Mouse (Mus musculus): Measurements from ENCODE around the gene Thop1. TPM values are rescaled to one million over a fixed set of nuclear protein-coding genes. Genes with fewer than 3 reads are reported as not detected.

Gene Thop1
- polyA plus RNA-seq, 1 experiment from 2014 or later: 71.3 TPM

DNA sequence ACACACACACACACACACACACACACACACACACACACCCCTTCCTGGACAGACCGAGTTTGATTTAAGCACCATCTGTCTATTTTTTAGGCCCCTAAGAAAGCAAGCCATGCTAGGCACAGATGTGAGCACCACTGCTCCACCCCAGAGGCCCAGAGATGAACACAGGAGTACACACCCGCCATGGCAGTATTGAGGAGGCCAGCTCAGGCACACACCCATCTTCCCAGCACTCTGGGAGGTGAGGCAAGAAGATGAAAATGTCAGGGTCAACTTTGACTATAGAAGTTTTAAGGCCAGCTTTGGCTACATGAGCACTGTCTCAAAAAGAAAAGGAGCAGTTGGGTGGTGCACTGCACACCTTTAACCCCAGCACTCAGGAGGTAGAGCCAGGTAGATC, 53.1 kb downstream of the Thop1 start:
- Histone ChIP-seq H3K9ac (no peak overlapping the region), H3K4me3 (no peak overlapping the region), H3K27ac (no peak overlapping the region), H3K4me2 (replicated peaks) (no peak overlapping the region), H3K27me3 (no peaks in the 10 kb centered on the region), H3K9me3 (no peaks in the 10 kb centered on the region), H3K36me3 (peaks cover 67% of the 10 kb centered on the region), H3K4me1 (no peaks in the 10 kb centered on the region)
- WGBS: 80% methylated on average over 2 of the region's 2 CpGs
- ATAC-seq (ENCODE audit: insufficient number of reproducible peaks, insufficient read depth, low FRiP score, low TSS enrichment): no peak

DNA sequence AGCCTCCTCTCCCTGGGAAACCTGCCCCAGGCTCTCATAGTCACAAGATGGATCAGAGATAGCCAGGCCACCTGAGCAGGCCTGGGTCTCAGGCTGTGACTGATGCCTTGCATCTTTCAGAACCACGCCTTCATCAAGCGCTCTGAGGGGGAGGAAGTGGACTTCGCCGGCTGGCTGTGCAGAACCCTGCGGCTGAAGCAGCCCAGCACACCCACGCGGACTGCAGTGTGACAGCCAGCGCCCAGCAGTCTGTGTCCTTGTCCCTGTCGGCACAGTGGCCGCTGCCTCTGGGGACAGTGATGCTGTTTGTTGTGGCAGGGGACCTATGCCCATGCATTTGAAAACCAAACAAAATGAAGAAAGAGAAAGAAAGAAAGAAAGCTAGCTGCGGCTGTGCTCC, 53.7 kb downstream of the Thop1 start:
- Histone ChIP-seq H3K4me3 (no peak overlapping the region), H3K36me3 (peaks cover 62% of the 10 kb centered on the region), H3K27ac (no peak overlapping the region), H3K9me3 (no peaks in the 10 kb centered on the region), H3K4me1 (0 out of 2 replicates have a peak, but pooled peaks cover 1% of the 10 kb centered on the region), H3K4me2 (replicated peaks) (no peak overlapping the region), H3K9ac (no peak overlapping the region), H3K27me3 (no peaks in the 10 kb centered on the region)
- no peak for ATAC-seq (ENCODE audit: insufficient number of reproducible peaks, insufficient read depth, low FRiP score, low TSS enrichment)
- WGBS: 91% methylated on average over 11 of the region's 11 CpGs

Small RNA genes within 50 kb of the gene (microRNA-seq; reads per million reads assigned to microRNA genes)
- not detected for gene Mir5615-1
- gene Mir5615-2: not detected

Other genes starting within 250 kb of the Thop1 start
- gene Oaz1, start 243.4 kb upstream of the Thop1 start, polyA plus RNA-seq (2016; fragmentation: Nextera tagmentation; extraction: Ambion mirVana): 1,786 and 1,871 TPM in 2 replicates
- 1.7 and 2.1 TPM in 2 replicates for gene Lingo3, start 226.0 kb upstream of the Thop1 start, polyA plus RNA-seq (2016; fragmentation: Nextera tagmentation; extraction: Ambion mirVana)
- 314 and 329 TPM in 2 replicates for gene Lsm7, start 214.8 kb upstream of the Thop1 start, polyA plus RNA-seq (2016; fragmentation: Nextera tagmentation; extraction: Ambion mirVana)
- 52.0 and 53.0 TPM in 2 replicates for gene Sppl2b, start 214.8 kb upstream of the Thop1 start, polyA plus RNA-seq (2016; fragmentation: Nextera tagmentation; extraction: Ambion mirVana)
- 0.09 and 0.10 TPM in 2 replicates for gene Tmprss9, start 198.2 kb upstream of the Thop1 start, polyA plus RNA-seq (2016; fragmentation: Nextera tagmentation; extraction: Ambion mirVana)
- 308 and 322 TPM in 2 replicates for gene Timm13, start 169.1 kb upstream of the Thop1 start, polyA plus RNA-seq (2016; fragmentation: Nextera tagmentation; extraction: Ambion mirVana)
- 70.3 TPM in 2 replicates for gene Lmnb2, start 151.8 kb upstream of the Thop1 start, polyA plus RNA-seq (2016; fragmentation: Nextera tagmentation; extraction: Ambion mirVana)
- gene Gadd45b, start 140.0 kb upstream of the Thop1 start, polyA plus RNA-seq (2016; fragmentation: Nextera tagmentation; extraction: Ambion mirVana): 15.9 and 20.5 TPM in 2 replicates
- 11.0 and 11.4 TPM in 2 replicates for gene Gng7, start 55.1 kb upstream of the Thop1 start, polyA plus RNA-seq (2016; fragmentation: Nextera tagmentation; extraction: Ambion mirVana)
- 1.9 and 2.1 TPM in 2 replicates for gene Diras1, start 44.4 kb upstream of the Thop1 start, polyA plus RNA-seq (2016; fragmentation: Nextera tagmentation; extraction: Ambion mirVana)
- gene Slc39a3, start 32.6 kb upstream of the Thop1 start, polyA plus RNA-seq (2016; fragmentation: Nextera tagmentation; extraction: Ambion mirVana): 21.8 and 21.9 TPM in 2 replicates
- 242 and 251 TPM in 2 replicates for gene Sgta, start 9.9 kb upstream of the Thop1 start, polyA plus RNA-seq (2016; fragmentation: Nextera tagmentation; extraction: Ambion mirVana)
- 0.31 and 0.69 TPM in 2 replicates for gene Creb3l3, start 28.8 kb downstream of the Thop1 start, polyA plus RNA-seq (2016; fragmentation: Nextera tagmentation; extraction: Ambion mirVana)
- 230 and 238 TPM in 2 replicates for gene Map2k2, start 35.9 kb downstream of the Thop1 start, polyA plus RNA-seq (2016; fragmentation: Nextera tagmentation; extraction: Ambion mirVana)
- 21.7 and 22.3 TPM in 2 replicates for gene Zbtb7a, start 65.2 kb downstream of the Thop1 start, polyA plus RNA-seq (2016; fragmentation: Nextera tagmentation; extraction: Ambion mirVana)
- 57.5 and 62.0 TPM in 2 replicates for gene Pias4, start 97.9 kb downstream of the Thop1 start, polyA plus RNA-seq (2016; fragmentation: Nextera tagmentation; extraction: Ambion mirVana)
- gene Eef2, start 106.6 kb downstream of the Thop1 start, polyA plus RNA-seq (2016; fragmentation: Nextera tagmentation; extraction: Ambion mirVana): 552 and 562 TPM in 2 replicates
- 79.5 and 85.3 TPM in 2 replicates for gene Dapk3, start 113.0 kb downstream of the Thop1 start, polyA plus RNA-seq (2016; fragmentation: Nextera tagmentation; extraction: Ambion mirVana)
- not detected in 2 replicates for gene 4930442H23Rik, start 113.8 kb downstream of the Thop1 start, polyA plus RNA-seq (2016; fragmentation: Nextera tagmentation; extraction: Ambion mirVana)
- gene Nmrk2, start 132.0 kb downstream of the Thop1 start, polyA plus RNA-seq (2016; fragmentation: Nextera tagmentation; extraction: Ambion mirVana): 0.20 TPM in 1 of 2 replicates, not detected in the other
- 3.0 and 3.8 TPM in 2 replicates for gene Atcay, start 160.8 kb downstream of the Thop1 start, polyA plus RNA-seq (2016; fragmentation: Nextera tagmentation; extraction: Ambion mirVana)
- 13.2 and 13.4 TPM in 2 replicates for gene Zfr2, start 163.1 kb downstream of the Thop1 start, polyA plus RNA-seq (2016; fragmentation: Nextera tagmentation; extraction: Ambion mirVana)
- 5.6 and 7.2 TPM in 2 replicates for gene Matk, start 182.9 kb downstream of the Thop1 start, polyA plus RNA-seq (2016; fragmentation: Nextera tagmentation; extraction: Ambion mirVana)
- gene Mrpl54, start 196.9 kb downstream of the Thop1 start, polyA plus RNA-seq (2016; fragmentation: Nextera tagmentation; extraction: Ambion mirVana): 194 and 205 TPM in 2 replicates
- gene Apba3, start 196.9 kb downstream of the Thop1 start, polyA plus RNA-seq (2016; fragmentation: Nextera tagmentation; extraction: Ambion mirVana): 53.9 and 55.4 TPM in 2 replicates
- 4.5 and 6.4 TPM in 2 replicates for gene Tjp3, start 221.5 kb downstream of the Thop1 start, polyA plus RNA-seq (2016; fragmentation: Nextera tagmentation; extraction: Ambion mirVana)
- 70.1 and 75.3 TPM in 2 replicates for gene Pip5k1c, start 222.9 kb downstream of the Thop1 start, polyA plus RNA-seq (2016; fragmentation: Nextera tagmentation; extraction: Ambion mirVana)

Data from embryonic facial prominence, embryonic 12.5 days (tissue).